16 mouse cellular contexts compared by ENCODE assay signal in the genomic region with DNA sequence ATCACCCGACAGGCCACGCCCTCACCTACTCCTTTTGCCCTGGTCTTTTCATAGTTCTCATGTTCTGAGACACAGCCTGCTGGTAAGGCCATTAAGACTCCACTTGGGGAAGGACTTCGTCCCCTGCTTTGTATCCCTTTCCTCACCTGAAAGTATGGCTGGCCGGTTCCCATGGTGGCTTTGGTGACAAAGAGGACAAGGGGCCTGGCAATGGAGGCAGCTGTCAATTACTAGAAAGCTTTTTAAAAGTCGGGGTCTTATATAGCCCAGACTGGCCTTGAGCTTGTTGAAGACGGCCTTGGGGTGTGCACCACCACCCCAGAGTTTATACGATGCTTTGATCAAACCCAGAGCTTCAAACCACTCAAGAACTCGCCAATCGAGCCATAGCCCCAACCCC.
"Had no signal": no experiment of that assay in that cellular context is flagged by ENCODE, and none has a peak within 500 bp of the region (broad histone marks: within the 10 kb centered on the region; RNA-seq: fewer than 3 reads in every experiment).

No protein-coding gene starts in this region.

- H3K9ac ChIP-seq: neural tube, embryonic 13.5 days; neural tube, embryonic 15.5 days; stomach, embryonic 15.5 days had no signal

- H3K4me3 ChIP-seq: neural tube, embryonic 13.5 days; neural tube, embryonic 15.5 days; stomach, embryonic 15.5 days had no signal

- H3K4me2 ChIP-seq: neural tube, embryonic 13.5 days; neural tube, embryonic 15.5 days; stomach, embryonic 15.5 days had no signal

- DNase-seq: retina, postnatal 1 day; right cerebral cortex, adult 18-20 months; right cerebral cortex, postnatal 14 days; right cerebral cortex, postnatal 25 days; right cerebral cortex, postnatal 4 days; spleen, adult 18-20 months; thymus, adult 18-20 months; thymus, adult 2 months; thymus, postnatal 14 days; thymus, postnatal 25 days; thymus, postnatal 36 days; thymus, postnatal 4 days had no signal

- H3K27me3 ChIP-seq: neural tube, embryonic 13.5 days; neural tube, embryonic 15.5 days; stomach, embryonic 15.5 days had no signal

- H3K36me3 ChIP-seq: neural tube, embryonic 13.5 days; neural tube, embryonic 15.5 days; stomach, embryonic 15.5 days had no signal

- H3K27ac ChIP-seq: neural tube, embryonic 13.5 days; neural tube, embryonic 15.5 days; stomach, embryonic 15.5 days; stomach, postnatal 0 days had no signal

- H3K4me1 ChIP-seq: stomach, embryonic 15.5 days had no signal

- H3K9me3 ChIP-seq: neural tube, embryonic 13.5 days; neural tube, embryonic 15.5 days; stomach, embryonic 15.5 days had no signal
